Mouse (Mus musculus) small intestine, adult 2 months (tissue): ENCODE data around the gene Mrpl4.

Source experiments
- CTCF ChIP-seq: fragments of 200-500 bp; IDR thresholded peaks from 2 replicates; pipeline ENCODE4 v1.5.1; 2012; ENCODE audit warnings: low read depth, mild to moderate bottlenecking, control low read depth, inconsistent platforms, low read length, moderate library complexity, mixed read lengths; ENCODE audit not compliant: insufficient replicate concordance, insufficient read length; ENCODE audit errors: extremely low read depth
- POLR2A ChIP-seq: fragments of 200-500 bp; IDR thresholded peaks from 2 replicates; pipeline ENCODE4 v1.6.1; 2012; ENCODE audit warnings: low read depth, mild to moderate bottlenecking, control low read depth, inconsistent platforms, low read length, moderate library complexity

- TF ChIP-seq CTCF = no peak
- no peak for TF ChIP-seq POLR2A
These were observed 5.5 kb downstream of the Mrpl4 start for GRCm38 (mm10) chr9:21008007-21008406.
